Mouse (Mus musculus): ENCODE measurements at regions not wholly inside any gene's neighbourhood (a gene's known extent, or its start where the extent isn't known, plus 50 kb on each side); places are given as distances from the start of the nearest gene placed in this dataset.

GRCm38 (mm10) chr10:17518423-17519175 lies 204.4 kb upstream of the Cited2 start:
- DNase-seq (ENCODE audit: extremely low read depth, low read depth, low spot score): peak; percentile 45
- 66% methylated on average over 9 of the region's 9 CpGs for WGBS
- Histone ChIP-seq H3K9ac (ENCODE audit: low read depth, low read length) (no peak overlapping the region), H3K27me3 (ENCODE audit: control insufficient read depth, insufficient read depth, low read length) (no peaks in the 10 kb centered on the region), H3K79me2 (ENCODE audit: control insufficient read depth, insufficient read depth, low read length) (no peaks in the 10 kb centered on the region), H3K4me3 (ENCODE audit: insufficient read depth, low read depth, low read length) (no peak overlapping the region), H3K36me3 (ENCODE audit: control insufficient read depth, insufficient read depth, low read length) (no peaks in the 10 kb centered on the region), H3K4me1 (ENCODE audit: control insufficient read depth, insufficient read depth, low read length) (peaks cover 2% of the 10 kb centered on the region; the same call in 1 of the 2 replicates), H3K27ac (replicated peaks; ENCODE audit: insufficient read depth, low read depth, low read length) (no peak overlapping the region)
- no peak for TF ChIP-seq CTCF (IDR thresholded peaks at IDR 0.05; ENCODE audit: low read depth, low read length)
- TF ChIP-seq POLR2A (IDR thresholded peaks at IDR 0.05; ENCODE audit: extremely low read depth, insufficient read depth, low read length): no peak

GRCm38 (mm10) chr10:17522026-17522541 lies 200.9 kb upstream of the Cited2 start:
- Histone ChIP-seq H3K79me2 (ENCODE audit: control insufficient read depth, insufficient read depth, low read length) (no peaks in the 10 kb centered on the region), H3K36me3 (ENCODE audit: control insufficient read depth, insufficient read depth, low read length) (no peaks in the 10 kb centered on the region), H3K9ac (ENCODE audit: low read depth, low read length) (no peak overlapping the region), H3K4me3 (ENCODE audit: insufficient read depth, low read depth, low read length) (no peak overlapping the region), H3K27ac (replicated peaks; ENCODE audit: insufficient read depth, low read depth, low read length) (no peak overlapping the region), H3K27me3 (ENCODE audit: control insufficient read depth, insufficient read depth, low read length) (no peaks in the 10 kb centered on the region), H3K4me1 (ENCODE audit: control insufficient read depth, insufficient read depth, low read length) (peaks cover 2% of the 10 kb centered on the region; the same call in 1 of the 2 replicates)
- WGBS: 8% methylated on average over 5 of the region's 5 CpGs
- TF ChIP-seq POLR2A (IDR thresholded peaks at IDR 0.05; ENCODE audit: extremely low read depth, insufficient read depth, low read length): no peak
- DNase-seq (ENCODE audit: extremely low read depth, low read depth, low spot score): peak; percentile 65

GRCm38 (mm10) chr10:17523558-17524328 lies 199.3 kb upstream of the Cited2 start:
- no peak for TF ChIP-seq CTCF (IDR thresholded peaks at IDR 0.05; ENCODE audit: low read depth, low read length)
- TF ChIP-seq POLR2A (IDR thresholded peaks at IDR 0.05; ENCODE audit: extremely low read depth, insufficient read depth, low read length): no peak
- DNase-seq (ENCODE audit: extremely low read depth, low read depth, low spot score): no peak
- Histone ChIP-seq H3K4me3 (ENCODE audit: insufficient read depth, low read depth, low read length) (no peak overlapping the region), H3K36me3 (ENCODE audit: control insufficient read depth, insufficient read depth, low read length) (no peaks in the 10 kb centered on the region), H3K27ac (replicated peaks; ENCODE audit: insufficient read depth, low read depth, low read length) (no peak overlapping the region), H3K9ac (ENCODE audit: low read depth, low read length) (no peak overlapping the region), H3K4me1 (ENCODE audit: control insufficient read depth, insufficient read depth, low read length) (peaks cover 2% of the 10 kb centered on the region; the same call in 1 of the 2 replicates), H3K79me2 (ENCODE audit: control insufficient read depth, insufficient read depth, low read length) (no peaks in the 10 kb centered on the region), H3K27me3 (ENCODE audit: control insufficient read depth, insufficient read depth, low read length) (no peaks in the 10 kb centered on the region)
- WGBS: 72% methylated on average over 6 of the region's 6 CpGs

- no peaks in the 10 kb centered on the region for H3K36me3 ChIP-seq (ENCODE audit: control insufficient read depth, insufficient read depth, low read length)
Observed at GRCm38 (mm10) chr10:17527151-17527737, 195.8 kb upstream of the Cited2 start.

GRCm38 (mm10) chr10:17528116-17528515 lies 194.9 kb upstream of the Cited2 start:
- no peak for DNase-seq (ENCODE audit: extremely low read depth, low read depth, low spot score)
- TF ChIP-seq POLR2A (IDR thresholded peaks at IDR 0.05; ENCODE audit: extremely low read depth, insufficient read depth, low read length): no peak
- TF ChIP-seq CTCF (IDR thresholded peaks at IDR 0.05; ENCODE audit: low read depth, low read length): no peak
- H3K9ac ChIP-seq (ENCODE audit: low read depth, low read length): no peak overlapping the region
- H3K27ac ChIP-seq (replicated peaks; ENCODE audit: insufficient read depth, low read depth, low read length): no peak overlapping the region
- whole genome bisulfite sequencing: 79% methylated on average over 2 of the region's 2 CpGs
- H3K36me3 ChIP-seq (ENCODE audit: control insufficient read depth, insufficient read depth, low read length): no peaks in the 10 kb centered on the region
- H3K27me3 ChIP-seq (ENCODE audit: control insufficient read depth, insufficient read depth, low read length): no peaks in the 10 kb centered on the region
- H3K4me3 ChIP-seq (ENCODE audit: insufficient read depth, low read depth, low read length): no peak overlapping the region
- no peaks in the 10 kb centered on the region for H3K79me2 ChIP-seq (ENCODE audit: control insufficient read depth, insufficient read depth, low read length)
- no peaks in the 10 kb centered on the region for H3K4me1 ChIP-seq (ENCODE audit: control insufficient read depth, insufficient read depth, low read length)

More at GRCm38 (mm10) chr10:17527151-17527737, 195.8 kb upstream of the Cited2 start:
- Histone ChIP-seq H3K4me1 (ENCODE audit: control insufficient read depth, insufficient read depth, low read length) (peaks cover 1% of the 10 kb centered on the region; the same call in 1 of the 2 replicates), H3K27ac (replicated peaks; ENCODE audit: insufficient read depth, low read depth, low read length) (no peak overlapping the region), H3K9ac (ENCODE audit: low read depth, low read length) (no peak overlapping the region), H3K4me3 (ENCODE audit: insufficient read depth, low read depth, low read length) (no peak overlapping the region), H3K79me2 (ENCODE audit: control insufficient read depth, insufficient read depth, low read length) (no peaks in the 10 kb centered on the region), H3K27me3 (ENCODE audit: control insufficient read depth, insufficient read depth, low read length) (no peaks in the 10 kb centered on the region)
- DNase-seq (ENCODE audit: extremely low read depth, low read depth, low spot score): no peak
- TF ChIP-seq POLR2A (IDR thresholded peaks at IDR 0.05; ENCODE audit: extremely low read depth, insufficient read depth, low read length) (no peak), CTCF (IDR thresholded peaks at IDR 0.05; ENCODE audit: low read depth, low read length) (no peak)
- WGBS: 77% methylated on average over 4 of the region's 4 CpGs
